Mouse (Mus musculus) MEL-GATA-1-ER (cell line): Measurements from ENCODE around the gene Ifih1.

ENCODE experiments used
- DNase-seq: peaks from one replicate; pipeline ENCODE4 v3.0.0-alpha.2; 2012; ENCODE audit warnings: low read depth; ENCODE audit errors: extremely low read depth

The Ifih1 gene

GRCm38 (mm10) chr2:62643405-62644305 is 2.4 kb downstream of the Ifih1 start:
- peak; percentile 88 for DNase-seq

GRCm38 (mm10) chr2:62639869-62640268 is 6.2 kb downstream of the Ifih1 start:
- DNase-seq, result no peak

GRCm38 (mm10) chr2:62630446-62630845 is 15.6 kb downstream of the Ifih1 start:
- peak; percentile 57 for DNase-seq

- DNase-seq, result no peak
Measured at GRCm38 (mm10) chr2:62628356-62628755, 17.7 kb downstream of the Ifih1 start.

- DNase-seq, result peak; percentile 30
Measured at GRCm38 (mm10) chr2:62627728-62628127, 18.3 kb downstream of the Ifih1 start.

- DNase-seq, result peak; percentile 21
Measured at GRCm38 (mm10) chr2:62623024-62623441, 23.0 kb downstream of the Ifih1 start.

- peak; percentile 39 for DNase-seq
Measured at GRCm38 (mm10) chr2:62619679-62620078, 26.4 kb downstream of the Ifih1 start.

GRCm38 (mm10) chr2:62618934-62619341 is 27.1 kb downstream of the Ifih1 start:
- peak; percentile 98 for DNase-seq

GRCm38 (mm10) chr2:62613133-62613532 is 32.9 kb downstream of the Ifih1 start:
- DNase-seq, result no peak

GRCm38 (mm10) chr2:62606205-62606604 is 39.9 kb downstream of the Ifih1 start:
- no peak for DNase-seq

- no peak for DNase-seq
Measured at GRCm38 (mm10) chr2:62603530-62603929, 42.5 kb downstream of the Ifih1 start.

GRCm38 (mm10) chr2:62596586-62596985 is 49.5 kb downstream of the Ifih1 start:
- no peak for DNase-seq

- DNase-seq, result no peak
Measured at GRCm38 (mm10) chr2:62594491-62594890, 51.6 kb downstream of the Ifih1 start.

- DNase-seq, result no peak
Measured at GRCm38 (mm10) chr2:62591555-62591954, 54.5 kb downstream of the Ifih1 start.

- DNase-seq, result no peak
Measured at GRCm38 (mm10) chr2:62589333-62589732, 56.7 kb downstream of the Ifih1 start.

GRCm38 (mm10) chr2:62585769-62586168 is 60.3 kb downstream of the Ifih1 start:
- DNase-seq, result no peak

- no peak for DNase-seq
Measured at GRCm38 (mm10) chr2:62574962-62575361, 71.1 kb downstream of the Ifih1 start.

GRCm38 (mm10) chr2:62574250-62574649 is 71.8 kb downstream of the Ifih1 start:
- DNase-seq, result no peak

- DNase-seq, result no peak
Measured at GRCm38 (mm10) chr2:62573753-62574159, 72.3 kb downstream of the Ifih1 start, which contains the start of gene Fap. Fap (minus strand) TSS chr2:62574075.

- DNase-seq, result no peak
Measured at GRCm38 (mm10) chr2:62573099-62573752, 72.8 kb downstream of the Ifih1 start.

- no peak for DNase-seq
Measured at GRCm38 (mm10) chr2:62564687-62565086, 81.4 kb downstream of the Ifih1 start.
